ENCODE assay signal across 18 mouse cellular contexts in genomic region chr5:36902807-36903206, GRCm38 (mm10). TPM values are rescaled to one million over a fixed set of nuclear protein-coding genes. Genes with fewer than 3 reads are reported as not detected.
"Had no signal": no experiment of that assay in that cellular context is flagged by ENCODE, and none has a peak within 500 bp of the region (broad histone marks: within the 10 kb centered on the region; RNA-seq: fewer than 3 reads in every experiment).

No protein-coding gene starts in this region.

- ATAC-seq: liver, postnatal 0 days had no signal

- DNase-seq: liver, postnatal 0 days; lung, embryonic 14.5 days; lung, postnatal 10 days; lung, postnatal 4 days; midbrain, embryonic 14.5 days; right cerebral cortex, postnatal 14 days; thymus, adult 18-20 months; thymus, postnatal 14 days; thymus, postnatal 36 days had no signal

- H3K9me3 ChIP-seq: liver, embryonic 15.5 days; midbrain, embryonic 10.5 days; midbrain, embryonic 12.5 days; neural tube, embryonic 12.5 days had no signal

- H3K27me3 ChIP-seq: liver, embryonic 15.5 days; neural tube, embryonic 12.5 days had no signal

- H3K9ac ChIP-seq: liver, embryonic 15.5 days; liver, postnatal 0 days; lung, embryonic 14.5 days; midbrain, embryonic 12.5 days; neural tube, embryonic 12.5 days had no signal

- H3K4me3 ChIP-seq: liver, embryonic 15.5 days; midbrain, embryonic 10.5 days; midbrain, embryonic 12.5 days; neural tube, embryonic 12.5 days had no signal

- H3K36me3 ChIP-seq: liver, embryonic 15.5 days; midbrain, embryonic 10.5 days; midbrain, embryonic 12.5 days; neural tube, embryonic 12.5 days had no signal

- H3K4me2 ChIP-seq: liver, embryonic 15.5 days; lung, embryonic 14.5 days; midbrain, embryonic 12.5 days; neural tube, embryonic 12.5 days had no signal

- H3K4me1 ChIP-seq: liver, embryonic 15.5 days; midbrain, embryonic 10.5 days had no signal

- H3K27ac ChIP-seq: liver, embryonic 15.5 days; midbrain, embryonic 10.5 days; midbrain, embryonic 12.5 days; neural tube, embryonic 12.5 days had no signal

RNA-seq across cellular contexts. Expression of gene Ppp2r2c, which starts 34.5 kb away (rescaled TPM):
- total RNA-seq: megakaryocyte, adult 5-6 weeks; megakaryocyte-erythroid progenitor cell, adult 5-6 weeks; monocyte, adult 5-6 weeks; neutrophil, adult 5-6 weeks had no signal
- polyA plus RNA-seq: liver, embryonic 15.5 days; liver, postnatal 0 days; thymus, postnatal 0 days had no signal
